Mouse (Mus musculus) layer of hippocampus, adult 9-10 months (tissue): Measurements from ENCODE around the gene Hyal2.
"Not testable (repeated sequence)": the region's sequence is repeated elsewhere in the genome, so short reads cannot be mapped to it uniquely, and the experiment has no call there.

Experiments used
- DNase-seq: peaks from one replicate; pipeline ENCODE4 v3.0.0; 2022; ENCODE audit warnings: low spot score

Gene Hyal2

GRCm38 (mm10) chr9:107547026-107547425 is 20.7 kb upstream of the Hyal2 start, which contains the start of gene Zmynd10:
Gene Zmynd10 (plus strand): TSS chr9:107547298.
- DNase-seq, result no peak

- no peak for DNase-seq
Observed at GRCm38 (mm10) chr9:107547957-107548356, 19.8 kb upstream of the Hyal2 start.

- no peak for DNase-seq
Observed at GRCm38 (mm10) chr9:107548820-107549219, 18.9 kb upstream of the Hyal2 start.

- DNase-seq, result no peak
Observed at GRCm38 (mm10) chr9:107549297-107550074, 18.3 kb upstream of the Hyal2 start.

DNA sequence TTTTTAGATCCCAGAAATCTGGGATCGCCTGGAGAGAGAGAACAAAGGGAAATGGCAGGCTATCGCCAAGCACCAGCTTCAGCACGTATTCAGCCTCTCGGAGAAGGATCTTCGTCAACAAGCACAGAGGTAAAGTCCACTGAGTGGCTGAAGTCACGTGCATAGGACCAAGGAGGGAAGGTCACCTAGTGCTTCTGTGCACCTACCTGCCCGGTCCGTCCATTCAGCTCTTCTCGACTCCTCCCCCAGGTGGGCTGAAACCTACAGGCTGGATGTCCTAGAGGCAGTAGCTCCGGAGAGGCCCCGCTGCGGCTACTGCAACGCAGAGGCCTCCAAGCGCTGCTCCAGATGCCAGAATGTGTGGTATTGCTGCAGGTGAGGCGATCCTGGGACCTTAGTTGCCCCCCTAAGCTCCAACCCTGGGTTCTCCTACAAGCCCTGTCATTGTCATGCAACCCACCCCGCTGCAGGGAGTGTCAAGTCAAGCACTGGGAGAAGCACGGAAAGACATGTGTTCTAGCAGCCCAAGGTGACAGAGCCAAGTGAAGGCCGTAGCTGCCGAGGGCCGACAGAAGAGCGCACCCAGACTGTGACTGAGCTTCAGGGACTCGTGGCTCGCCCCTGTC is 17.1 kb upstream of the Hyal2 start:
- DNase-seq, result no peak

DNA sequence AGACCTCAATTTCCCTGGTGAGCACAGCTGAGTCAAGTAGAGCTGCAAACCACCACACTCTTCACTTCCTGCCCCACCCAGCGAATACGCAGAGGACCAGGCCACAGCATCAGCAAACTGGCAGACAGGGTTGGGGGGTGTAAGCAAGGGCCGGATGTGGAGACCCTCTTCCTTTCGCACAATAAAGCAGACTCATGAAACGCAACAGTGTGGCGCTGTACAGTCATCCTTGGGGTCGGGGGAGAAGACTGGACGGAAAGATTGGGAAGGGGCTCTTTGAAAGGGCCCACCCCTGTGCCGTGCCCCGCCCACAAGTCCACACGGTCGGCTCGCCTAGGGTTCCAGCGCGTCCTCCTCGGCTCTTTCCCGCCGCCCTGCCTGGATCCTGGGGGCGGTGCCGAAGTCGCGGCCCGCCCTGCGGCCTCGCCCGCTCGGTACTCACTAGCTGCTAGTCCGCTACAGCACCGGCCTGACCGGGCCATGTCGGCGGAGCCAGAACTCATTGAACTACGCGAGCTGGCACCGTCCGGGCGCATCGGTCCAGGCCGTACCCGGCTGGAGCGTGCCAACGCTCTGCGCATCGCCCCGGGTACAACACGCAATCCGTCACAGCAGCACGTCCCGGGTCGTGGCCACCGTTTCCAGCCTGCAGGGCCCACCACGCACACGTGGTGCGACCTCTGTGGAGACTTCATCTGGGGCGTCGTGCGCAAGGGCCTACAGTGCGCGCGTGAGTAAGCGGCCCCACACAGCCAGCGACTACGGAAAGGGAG is 16.4 kb upstream of the Hyal2 start, which contains the start of gene Rassf1:
Gene Rassf1 (plus strand): TSS at position 439 of the 773 bp plus-strand sequence.
- DNase-seq, result no peak

DNA sequence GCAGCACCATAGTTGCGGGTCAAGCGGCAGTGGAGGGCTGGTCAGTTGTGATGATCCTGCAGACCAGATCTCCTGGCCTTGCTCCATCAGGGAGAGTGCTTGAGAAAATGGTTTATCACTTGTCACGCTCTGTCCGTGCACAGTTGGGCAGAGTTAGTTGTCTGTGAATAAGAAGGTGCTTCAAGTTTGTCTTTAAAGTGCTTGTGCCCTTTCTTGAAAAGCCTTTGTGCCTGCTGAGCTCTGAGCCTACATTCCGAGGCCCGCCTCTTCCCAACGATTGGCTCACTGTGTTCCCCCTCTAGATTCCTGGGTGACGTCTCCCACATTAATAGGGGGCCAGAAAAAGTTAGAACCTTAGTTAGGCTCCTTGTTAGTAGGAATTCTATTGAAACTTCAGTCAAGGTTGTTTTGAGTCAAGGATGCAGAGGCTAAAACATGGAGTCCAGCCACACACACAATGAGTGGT is 15.8 kb upstream of the Hyal2 start:
- DNase-seq, result no peak

DNA sequence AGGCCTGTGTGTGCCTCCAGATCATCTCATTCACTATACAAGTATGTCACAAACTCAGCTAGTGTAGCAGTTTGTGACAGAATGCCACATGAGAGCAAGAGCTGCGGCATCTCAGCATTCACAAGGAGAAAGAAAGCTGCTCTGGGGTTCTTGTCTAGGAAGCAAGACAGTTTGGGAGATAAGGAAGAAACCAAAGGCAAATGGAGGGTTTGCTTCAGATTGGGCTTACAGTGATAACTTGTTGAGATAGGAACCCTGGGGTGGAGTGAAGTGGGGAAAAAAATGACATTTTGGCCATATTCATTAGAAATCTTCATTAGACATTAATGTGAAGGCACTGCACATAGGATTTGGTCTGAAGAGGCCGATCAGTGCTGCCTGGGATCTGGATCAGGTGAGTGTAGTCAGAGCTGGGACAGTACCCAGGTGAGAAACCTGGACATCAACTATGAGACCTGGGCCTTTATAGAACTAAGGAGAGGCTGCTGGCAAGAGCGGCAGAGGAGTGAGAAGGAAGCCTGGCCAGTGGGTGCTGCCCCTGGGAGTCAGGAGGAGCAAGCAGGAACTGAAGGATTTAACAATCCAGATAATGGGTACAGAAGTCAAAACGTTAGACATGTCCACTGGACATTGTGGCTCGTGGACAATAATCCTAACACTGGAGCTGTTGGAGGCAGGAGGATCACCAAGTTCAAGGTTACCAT is 14.9 kb upstream of the Hyal2 start:
- DNase-seq, result no peak

DNA sequence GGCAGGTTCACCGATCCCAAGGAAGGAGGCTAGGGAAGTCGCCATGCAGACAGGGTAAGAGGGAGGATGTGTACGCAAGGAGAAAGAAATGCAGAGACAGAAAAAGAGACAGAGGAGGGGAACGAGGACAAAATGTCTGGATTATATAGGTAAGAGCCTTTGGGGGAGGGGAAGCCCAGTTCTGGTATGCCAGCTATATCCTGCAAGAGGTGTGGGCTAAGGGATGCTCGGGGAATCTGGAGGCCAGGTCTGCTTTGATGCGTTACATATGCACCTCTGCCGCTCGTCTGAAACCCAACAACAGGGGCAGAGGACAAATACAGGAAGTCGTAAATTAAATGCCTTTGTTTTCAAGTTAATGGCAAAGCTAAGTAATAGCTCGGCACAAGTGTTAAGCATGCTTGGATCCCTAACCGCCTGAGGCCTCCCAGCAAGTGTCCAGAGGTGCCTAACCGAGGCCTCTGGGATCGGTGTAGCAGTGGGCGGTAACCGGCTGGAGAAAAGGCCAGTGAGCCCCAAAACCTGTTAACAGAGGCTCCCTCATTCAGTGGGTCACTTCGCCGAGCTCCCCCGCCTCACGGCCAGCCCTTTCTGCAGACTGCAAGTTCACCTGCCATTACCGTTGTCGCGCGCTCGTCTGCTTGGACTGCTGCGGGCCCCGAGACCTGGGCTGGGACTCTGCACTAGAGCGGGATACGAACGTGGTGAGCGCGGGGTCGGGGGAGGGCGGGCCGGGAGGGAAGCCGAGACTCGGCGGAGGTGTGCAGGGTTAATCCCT is 14.0 kb upstream of the Hyal2 start:
- no peak for DNase-seq

DNA sequence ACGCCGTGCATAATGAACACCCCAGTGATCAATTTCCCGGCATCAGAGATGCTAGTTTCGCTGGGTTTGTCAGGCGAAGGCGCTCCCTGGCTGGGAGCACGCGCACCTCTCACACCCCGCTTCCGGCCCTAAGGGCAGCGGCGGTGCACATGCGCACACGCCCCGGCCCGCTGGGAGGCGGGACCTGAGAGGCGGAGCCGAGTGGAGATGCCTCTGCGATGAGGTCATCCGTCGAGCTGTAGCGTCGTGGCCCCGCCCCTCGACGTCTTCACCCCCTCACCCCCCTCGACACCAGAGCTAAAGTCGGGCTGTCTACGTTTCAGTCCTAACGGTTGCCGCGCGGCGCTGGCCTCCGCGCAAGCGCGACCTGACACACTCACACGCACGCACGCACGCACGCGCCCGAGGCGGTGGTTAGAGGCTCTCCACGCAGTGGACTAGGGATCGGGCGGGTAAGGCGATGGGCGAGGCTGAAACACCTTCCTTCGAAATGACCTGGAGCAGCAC is 13.4 kb upstream of the Hyal2 start:
- DNase-seq, result peak; percentile 71

- no peak for DNase-seq
Observed at GRCm38 (mm10) chr9:107555031-107555457, 12.7 kb upstream of the Hyal2 start.

DNA sequence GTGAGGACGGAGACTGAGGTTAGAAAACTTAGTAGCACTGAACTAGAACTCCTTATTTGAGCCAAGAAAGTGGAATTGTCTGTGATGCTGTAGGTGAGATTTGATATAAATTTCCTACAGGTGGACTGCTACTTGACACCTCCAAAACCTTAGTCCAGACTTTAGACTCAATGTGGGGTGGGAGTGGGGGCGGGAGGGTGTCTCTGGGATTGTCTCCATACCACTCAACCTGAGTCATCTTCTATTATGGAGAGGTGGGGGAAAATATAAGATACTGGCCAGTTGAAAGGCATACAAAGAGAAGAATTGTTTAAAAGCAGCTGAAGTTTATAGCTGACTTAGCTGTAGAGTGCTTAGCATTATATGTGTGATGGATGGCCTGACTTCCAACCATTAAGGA is 12.0 kb upstream of the Hyal2 start:
- DNase-seq, result no peak

GRCm38 (mm10) chr9:107556346-107556745 is 11.4 kb upstream of the Hyal2 start:
- no peak for DNase-seq

GRCm38 (mm10) chr9:107563029-107563581 is 4.6 kb upstream of the Hyal2 start, which contains the start of gene Tusc2:
Gene Tusc2 (plus strand): TSS chr9:107563255.
- DNase-seq, result peak; percentile 92

- DNase-seq, result not testable (repeated sequence)
Observed at GRCm38 (mm10) chr9:107565556-107565955, 2.2 kb upstream of the Hyal2 start.

GRCm38 (mm10) chr9:107566041-107566709 is 1.6 kb upstream of the Hyal2 start:
- DNase-seq, result no peak

DNA sequence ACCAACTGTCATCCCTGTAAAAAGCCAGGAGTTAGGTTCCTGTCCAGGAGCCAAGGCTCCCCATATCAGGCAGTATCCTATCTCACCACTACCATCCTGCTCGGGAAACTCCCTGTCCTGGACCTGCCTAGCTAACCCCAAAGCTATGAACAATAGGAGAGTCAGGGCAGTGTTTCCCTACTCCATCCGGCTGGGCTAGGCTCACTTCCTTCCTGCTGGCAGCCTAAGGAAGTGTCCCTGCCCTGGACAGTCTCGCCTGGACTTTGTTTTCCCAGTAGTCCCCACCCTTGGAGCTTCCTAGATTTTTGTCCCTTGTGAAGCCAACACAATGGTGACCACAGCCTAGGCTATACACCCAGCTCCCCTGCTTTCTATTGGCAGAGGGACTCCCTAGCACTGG is 890 bp upstream of the Hyal2 start:
- no peak for DNase-seq

DNA sequence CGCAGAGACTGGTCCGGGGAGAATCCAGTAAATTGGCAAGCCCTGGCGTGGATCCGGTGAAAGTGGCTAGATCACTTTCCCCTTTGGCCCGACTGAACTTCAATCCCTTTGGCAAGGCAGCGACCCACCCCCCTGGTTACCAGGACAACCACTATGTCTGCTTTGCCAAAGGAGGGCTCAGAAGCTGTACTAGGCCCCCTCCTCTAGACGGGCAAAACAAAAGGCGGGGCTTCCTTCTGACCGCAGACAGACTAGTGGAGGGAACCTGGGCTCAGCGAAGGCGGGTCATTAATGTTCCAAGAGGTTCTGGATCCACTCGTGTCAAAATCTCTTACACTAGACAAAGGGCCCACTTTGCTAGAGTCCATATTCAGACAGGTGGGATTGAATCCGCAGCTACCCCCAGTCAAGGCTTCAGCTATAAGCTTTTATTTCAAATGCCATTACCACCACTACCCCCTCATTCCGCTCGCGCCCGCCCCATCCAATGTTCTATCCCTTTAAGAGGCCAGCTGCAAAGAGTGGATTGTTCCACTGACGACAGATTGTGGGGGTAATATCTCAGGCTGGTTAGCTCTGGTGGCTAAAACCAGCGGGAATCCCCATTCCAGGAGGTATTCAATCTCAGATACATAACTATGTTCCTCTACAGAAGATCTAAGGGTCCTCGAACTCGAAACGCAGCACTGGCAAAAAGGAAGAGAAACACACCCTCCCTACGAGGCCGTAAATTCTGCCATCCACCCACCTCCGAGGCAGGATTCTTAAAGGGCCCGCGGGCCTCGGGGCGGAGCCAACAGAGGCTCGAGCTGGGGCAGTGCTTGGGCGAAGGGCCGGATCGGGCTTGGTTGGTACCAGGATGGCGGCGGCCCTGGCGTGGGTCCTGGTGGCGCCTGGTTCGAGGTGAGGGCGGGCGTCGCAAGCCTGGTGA is 851 bp downstream of the Hyal2 start:
- peak; percentile 61 for DNase-seq

DNA sequence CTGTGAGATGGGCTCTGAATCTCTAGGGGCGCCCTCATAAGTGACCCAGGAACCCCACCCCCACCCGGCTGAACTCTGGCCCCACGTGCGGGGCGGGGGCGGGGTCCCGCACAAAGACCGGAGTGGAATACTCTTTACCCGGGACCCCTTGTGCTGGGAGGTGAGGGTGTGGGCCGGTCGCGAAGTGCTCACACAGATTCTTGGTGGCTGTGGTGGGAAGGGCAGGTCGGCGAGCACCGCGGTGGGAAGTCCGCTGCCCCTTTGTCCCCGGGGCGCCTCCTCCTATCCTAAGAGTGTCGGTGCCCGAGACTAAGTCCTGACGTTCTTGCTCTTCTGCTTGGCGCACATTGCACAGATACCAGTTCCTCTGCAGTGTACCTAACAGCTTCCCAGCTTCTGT is 1.5 kb downstream of the Hyal2 start:
- DNase-seq, result no peak
